8 mouse cellular contexts compared by ENCODE assay signal in genomic region chr10:109684109-109685056, GRCm38 (mm10).
DNase-seq lines count a peak whose midpoint lies in the region; ATAC-seq and TF ChIP-seq lines count a peak whose summit lies in the region.

No protein-coding gene starts in this region.

- H3K27me3 ChIP-seq in kidney, adult 2 months (replicated peaks; ENCODE audit: control insufficient read depth, insufficient read depth, low read length): no peaks in the 10 kb centered on the region
- no peaks in the 10 kb centered on the region for H3K27me3 ChIP-seq in intestine, embryonic 15.5 days (replicated peaks)
- H3K27me3 ChIP-seq in limb, embryonic 15.5 days: no peaks in the 10 kb centered on the region

- ATAC-seq in intestine, embryonic 15.5 days: peak; percentile 62; the same call in 1 of the 2 replicates
- ATAC-seq in limb, embryonic 15.5 days (ENCODE audit: insufficient number of reproducible peaks, low FRiP score, low TSS enrichment, low read depth): no peak

- no peak overlapping the region for H3K9ac ChIP-seq in intestine, embryonic 15.5 days
- no peak overlapping the region for H3K9ac ChIP-seq in limb, embryonic 15.5 days

- no peak; the same call in 1 of the 2 replicates for TF ChIP-seq CTCF in kidney, adult 2 months (conservative IDR thresholded peaks at IDR 0.05; ENCODE audit: insufficient read depth, insufficient read length, low read depth, low read length)

- H3K4me2 ChIP-seq in intestine, embryonic 15.5 days (replicated peaks): peak overlapping the region; percentile 36
- peak overlapping the region; percentile 13; the same call in 1 of the 2 replicates for H3K4me2 ChIP-seq in limb, embryonic 15.5 days

- H3K36me3 ChIP-seq in kidney, adult 2 months (ENCODE audit: control insufficient read depth, insufficient read depth, low read length): no peaks in the 10 kb centered on the region
- H3K36me3 ChIP-seq in intestine, embryonic 15.5 days: no peaks in the 10 kb centered on the region
- H3K36me3 ChIP-seq in limb, embryonic 15.5 days: no peaks in the 10 kb centered on the region

- no peak overlapping the region for H3K27ac ChIP-seq in kidney, adult 2 months (ENCODE audit: insufficient read depth, low read depth, low read length)
- no peak overlapping the region for H3K27ac ChIP-seq in intestine, embryonic 15.5 days
- H3K27ac ChIP-seq in limb, embryonic 15.5 days: no peak overlapping the region

- WGBS in kidney, adult 2 months: 47% methylated on average over 27 of the region's 27 CpGs
- 52% methylated on average over 27 of the region's 27 CpGs for WGBS in intestine, embryonic 15.5 days
- 47% methylated on average over 27 of the region's 27 CpGs for WGBS in limb, embryonic 15.5 days

- H3K4me1 ChIP-seq in kidney, adult 2 months (ENCODE audit: control insufficient read depth, insufficient read depth, low read length): no peaks in the 10 kb centered on the region
- no peaks in the 10 kb centered on the region for H3K4me1 ChIP-seq in intestine, embryonic 15.5 days (replicated peaks)
- H3K4me1 ChIP-seq in limb, embryonic 15.5 days: no peaks in the 10 kb centered on the region

- no peak for TF ChIP-seq POLR2A in kidney, adult 2 months (IDR thresholded peaks at IDR 0.05; ENCODE audit: low read depth, low read length)

- H3K9me3 ChIP-seq in intestine, embryonic 15.5 days: no peaks in the 10 kb centered on the region
- no peaks in the 10 kb centered on the region for H3K9me3 ChIP-seq in limb, embryonic 15.5 days

- peak; percentile 2 for DNase-seq in kidney, adult 2 months
- no peak for DNase-seq in kidney, adult 11 months
- peak; percentile 84 for DNase-seq in embryo, embryonic 11 days
- peak; percentile 23 to 59 for DNase-seq in gastrocnemius, postnatal 4 days (ENCODE audit: low spot score in 2 of 2)
- peak; percentile 53 for DNase-seq in retina, adult 2 months (ENCODE audit: low read depth, low spot score)
- DNase-seq in thymus, postnatal 10 days (ENCODE audit: low spot score in 2 of 2): no peak

- H3K4me3 ChIP-seq in kidney, adult 2 months (ENCODE audit: insufficient read depth, low read depth, low read length): no peak overlapping the region
- H3K4me3 ChIP-seq in intestine, embryonic 15.5 days (replicated peaks): no peak overlapping the region
- H3K4me3 ChIP-seq in limb, embryonic 15.5 days: 0 out of 2 replicates have a peak overlapping the region, but pooled peaks have one; percentile 1

Comparison
In these comparisons a context has a peak if more than half of its experiments do, and no peak if none do; other contexts are left out.
1. DNase-seq: peak in kidney, adult 2 months (single experiment), embryo, embryonic 11 days (single experiment), gastrocnemius, postnatal 4 days (2 of 2) and retina, adult 2 months (single experiment); none in kidney, adult 11 months (single experiment) and thymus, postnatal 10 days (0 of 2).